Mouse (Mus musculus): ENCODE results near the gene Myo1d. TPM values are rescaled to one million over a fixed set of nuclear protein-coding genes. Genes with fewer than 3 reads are reported as not detected.

Myo1d gene
- polyA plus RNA-seq, 1 experiment from 2014 or later = 10.8 TPM

DNA sequence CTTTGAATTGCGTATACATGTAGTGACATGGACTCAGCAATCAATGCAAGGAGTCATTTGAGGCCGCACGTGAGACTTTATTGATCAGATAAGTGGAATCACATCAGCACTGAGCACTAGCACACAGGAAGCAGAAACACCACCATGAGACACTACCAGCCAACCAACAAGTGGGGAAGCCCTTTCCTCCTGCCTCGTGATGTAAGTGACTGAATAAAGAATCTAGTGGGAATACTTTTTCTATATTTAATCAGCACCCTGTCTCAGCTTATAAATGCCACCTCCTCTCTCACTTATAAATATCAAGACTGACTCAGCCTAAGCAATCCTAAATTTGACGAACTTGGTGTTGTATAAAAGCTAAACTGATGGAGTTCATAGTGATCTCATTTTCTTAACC is 134.7 kb downstream of the Myo1d start:
- Histone ChIP-seq H3K9me3 (replicated peaks; ENCODE audit: control insufficient read depth, low read length) (no peaks in the 10 kb centered on the region), H3K36me3 (ENCODE audit: control insufficient read depth, insufficient read depth, low read length) (no peaks in the 10 kb centered on the region), H3K4me3 (ENCODE audit: low read depth, low read length) (no peak overlapping the region), H3K4me2 (no peak overlapping the region), H3K4me1 (ENCODE audit: control insufficient read depth, insufficient read depth, low read length) (no peaks in the 10 kb centered on the region), H3K9ac (ENCODE audit: low read depth, low read length) (no peak overlapping the region), H3K27me3 (ENCODE audit: control insufficient read depth, insufficient read depth, low read length) (no peaks in the 10 kb centered on the region), H3K27ac (ENCODE audit: low read depth, low read length) (no peak overlapping the region)
- ATAC-seq (replicated peaks; ENCODE audit: insufficient number of reproducible peaks, low FRiP score, low TSS enrichment) = no peak
- WGBS (ENCODE audit: insufficient replicate concordance) = 75% methylated on average over 5 of the region's 5 CpGs

DNA sequence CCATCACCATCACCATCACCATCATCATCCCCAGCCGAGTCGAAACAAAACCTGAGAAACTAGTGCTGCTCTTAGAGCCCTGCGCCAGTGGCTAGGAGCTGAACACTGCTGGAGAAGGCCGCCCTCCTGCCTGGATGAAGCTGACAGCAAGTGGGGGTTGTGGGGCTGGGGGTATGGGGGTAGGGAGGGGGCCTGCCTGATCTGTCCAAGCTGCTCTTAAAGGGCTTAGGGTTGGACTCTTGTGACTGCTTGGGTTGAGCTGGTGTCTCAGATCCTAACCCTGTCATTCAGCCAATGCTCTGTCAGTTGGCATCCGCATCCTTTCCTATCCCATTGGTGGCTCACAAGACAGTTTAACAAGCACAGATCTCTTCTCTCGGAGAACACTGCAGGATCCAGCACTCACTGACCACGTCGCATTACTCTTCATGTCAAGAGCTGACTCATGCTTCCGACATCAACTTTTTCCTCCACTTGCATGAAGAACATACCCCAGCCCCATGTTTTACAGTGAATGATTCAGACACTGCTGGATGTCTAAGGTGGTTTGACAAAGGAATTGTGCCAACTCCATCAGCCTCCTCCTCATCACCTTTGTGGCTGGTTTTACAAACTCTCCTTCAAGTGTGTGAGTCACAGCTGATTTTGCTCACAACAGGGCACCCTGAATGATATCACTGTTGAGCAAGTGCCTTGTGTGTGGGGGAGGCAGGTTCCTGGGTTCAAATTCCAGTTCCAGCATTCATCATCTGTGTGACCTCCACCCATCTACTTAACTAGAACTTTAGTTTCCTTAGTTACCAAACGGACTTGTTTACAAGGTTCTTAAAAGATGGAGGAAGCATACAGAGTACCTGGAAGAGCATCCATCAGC is 150.6 kb downstream of the Myo1d start:
- Histone ChIP-seq H3K4me3 (ENCODE audit: low read depth, low read length) (no peak overlapping the region), H3K4me2 (no peak overlapping the region), H3K9ac (ENCODE audit: low read depth, low read length) (no peak overlapping the region), H3K4me1 (ENCODE audit: control insufficient read depth, insufficient read depth, low read length) (peaks cover 3% of the 10 kb centered on the region; the same call in 1 of the 2 replicates), H3K27ac (ENCODE audit: low read depth, low read length) (no peak overlapping the region), H3K27me3 (ENCODE audit: control insufficient read depth, insufficient read depth, low read length) (no peaks in the 10 kb centered on the region), H3K9me3 (replicated peaks; ENCODE audit: control insufficient read depth, low read length) (no peaks in the 10 kb centered on the region), H3K36me3 (ENCODE audit: control insufficient read depth, insufficient read depth, low read length) (no peaks in the 10 kb centered on the region)
- no peak for ATAC-seq (replicated peaks; ENCODE audit: insufficient number of reproducible peaks, low FRiP score, low TSS enrichment)
- WGBS (ENCODE audit: insufficient replicate concordance) = 87% methylated on average over 10 of the region's 10 CpGs

DNA sequence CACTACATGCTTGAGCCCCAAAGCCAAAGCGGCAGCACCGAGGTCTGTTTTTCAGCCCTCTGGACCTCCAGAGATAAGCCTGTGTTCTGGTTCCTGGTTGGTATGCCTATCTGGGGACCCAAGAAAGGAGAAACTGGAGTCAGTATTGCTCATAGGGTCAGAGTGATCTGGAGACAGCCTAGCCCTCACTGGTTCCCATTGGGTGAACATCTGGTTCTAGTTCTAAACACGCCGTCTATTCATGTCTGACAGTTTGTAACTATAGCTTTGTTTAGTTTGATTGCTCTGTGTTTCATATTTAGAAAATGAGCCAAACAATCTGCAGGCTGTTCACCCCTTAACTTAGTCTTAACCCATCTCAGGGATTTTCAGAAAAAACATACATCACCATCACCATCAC is 151.2 kb downstream of the Myo1d start:
- no peak for ATAC-seq (replicated peaks; ENCODE audit: insufficient number of reproducible peaks, low FRiP score, low TSS enrichment)
- Histone ChIP-seq H3K27ac (ENCODE audit: low read depth, low read length) (no peak overlapping the region), H3K36me3 (ENCODE audit: control insufficient read depth, insufficient read depth, low read length) (no peaks in the 10 kb centered on the region), H3K9me3 (replicated peaks; ENCODE audit: control insufficient read depth, low read length) (no peaks in the 10 kb centered on the region), H3K4me2 (no peak overlapping the region), H3K9ac (ENCODE audit: low read depth, low read length) (no peak overlapping the region), H3K4me3 (ENCODE audit: low read depth, low read length) (no peak overlapping the region), H3K27me3 (ENCODE audit: control insufficient read depth, insufficient read depth, low read length) (no peaks in the 10 kb centered on the region), H3K4me1 (ENCODE audit: control insufficient read depth, insufficient read depth, low read length) (peaks cover 3% of the 10 kb centered on the region; the same call in 1 of the 2 replicates)
- WGBS (ENCODE audit: insufficient replicate concordance) = 76% methylated on average over 4 of the region's 4 CpGs

DNA sequence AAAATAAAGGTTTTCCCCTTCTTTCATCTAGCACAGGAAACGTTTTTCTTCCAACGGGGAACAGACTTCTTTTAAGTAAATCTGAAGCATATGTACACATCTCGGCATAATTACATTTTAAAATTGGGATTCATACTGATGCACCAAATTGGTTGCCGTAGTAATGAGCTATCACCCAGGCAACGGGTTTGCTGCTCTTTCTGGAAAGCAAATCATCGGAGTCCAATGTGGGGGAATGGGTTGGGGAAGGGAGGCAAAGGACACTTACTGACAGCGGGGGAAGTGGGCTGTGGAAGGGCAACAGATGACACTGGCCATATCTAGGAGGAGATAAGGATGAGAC is 156.8 kb downstream of the Myo1d start:
- Histone ChIP-seq H3K9me3 (replicated peaks; ENCODE audit: control insufficient read depth, low read length) (no peaks in the 10 kb centered on the region), H3K27ac (ENCODE audit: low read depth, low read length) (no peak overlapping the region), H3K4me1 (ENCODE audit: control insufficient read depth, insufficient read depth, low read length) (peaks cover 3% of the 10 kb centered on the region; the same call in 1 of the 2 replicates), H3K4me2 (no peak overlapping the region), H3K9ac (ENCODE audit: low read depth, low read length) (no peak overlapping the region), H3K36me3 (ENCODE audit: control insufficient read depth, insufficient read depth, low read length) (no peaks in the 10 kb centered on the region), H3K4me3 (ENCODE audit: low read depth, low read length) (no peak overlapping the region), H3K27me3 (ENCODE audit: control insufficient read depth, insufficient read depth, low read length) (no peaks in the 10 kb centered on the region)
- WGBS (ENCODE audit: insufficient replicate concordance) = 50% methylated on average over 7 of the region's 7 CpGs
- no peak for ATAC-seq (replicated peaks; ENCODE audit: insufficient number of reproducible peaks, low FRiP score, low TSS enrichment)

DNA sequence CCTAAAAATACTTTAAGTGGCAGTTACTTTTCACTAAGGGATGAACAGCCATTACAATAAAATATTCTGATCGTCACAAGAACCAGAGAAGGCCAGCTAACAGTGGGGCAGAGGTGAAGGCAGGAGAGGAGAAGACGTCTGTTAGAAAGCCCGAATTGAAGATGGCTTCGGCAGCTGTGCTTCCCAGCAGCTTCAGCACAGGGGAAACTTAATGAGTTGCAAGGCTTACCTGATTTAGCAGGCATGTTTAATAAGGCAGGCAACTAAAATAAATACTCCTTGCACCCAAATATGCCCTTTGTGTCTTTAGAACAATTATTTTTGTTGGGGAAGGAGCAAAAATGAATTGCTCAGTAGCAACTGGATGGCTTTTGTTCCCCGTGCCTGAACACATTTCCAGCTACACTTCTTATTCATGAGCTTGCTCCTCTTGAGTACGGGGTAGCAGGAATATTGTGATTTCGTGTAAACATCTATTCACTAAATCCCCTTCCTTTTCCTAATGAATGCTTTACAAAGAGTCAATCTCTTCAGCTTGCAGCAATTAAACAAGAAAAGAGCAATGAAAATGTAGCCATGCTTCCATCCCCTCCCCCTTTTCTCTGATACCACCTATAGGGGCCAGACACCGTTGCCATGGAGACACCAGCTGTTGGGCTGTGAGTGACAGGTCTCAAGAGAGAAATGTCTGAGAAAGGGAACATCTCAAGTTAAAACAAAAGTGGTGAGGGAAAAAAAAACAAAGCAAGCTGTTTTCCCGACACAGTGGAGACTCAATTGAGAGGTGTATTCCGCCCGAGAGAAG is 157.4 kb downstream of the Myo1d start:
- Histone ChIP-seq H3K27me3 (ENCODE audit: control insufficient read depth, insufficient read depth, low read length) (no peaks in the 10 kb centered on the region), H3K4me2 (no peak overlapping the region), H3K36me3 (ENCODE audit: control insufficient read depth, insufficient read depth, low read length) (no peaks in the 10 kb centered on the region), H3K9ac (ENCODE audit: low read depth, low read length) (no peak overlapping the region), H3K4me1 (ENCODE audit: control insufficient read depth, insufficient read depth, low read length) (no peaks in the 10 kb centered on the region), H3K9me3 (replicated peaks; ENCODE audit: control insufficient read depth, low read length) (no peaks in the 10 kb centered on the region), H3K4me3 (ENCODE audit: low read depth, low read length) (no peak overlapping the region), H3K27ac (ENCODE audit: low read depth, low read length) (no peak overlapping the region)
- 35% methylated on average over 11 of the region's 11 CpGs for WGBS (ENCODE audit: insufficient replicate concordance)
- ATAC-seq (replicated peaks; ENCODE audit: insufficient number of reproducible peaks, low FRiP score, low TSS enrichment) = no peak

DNA sequence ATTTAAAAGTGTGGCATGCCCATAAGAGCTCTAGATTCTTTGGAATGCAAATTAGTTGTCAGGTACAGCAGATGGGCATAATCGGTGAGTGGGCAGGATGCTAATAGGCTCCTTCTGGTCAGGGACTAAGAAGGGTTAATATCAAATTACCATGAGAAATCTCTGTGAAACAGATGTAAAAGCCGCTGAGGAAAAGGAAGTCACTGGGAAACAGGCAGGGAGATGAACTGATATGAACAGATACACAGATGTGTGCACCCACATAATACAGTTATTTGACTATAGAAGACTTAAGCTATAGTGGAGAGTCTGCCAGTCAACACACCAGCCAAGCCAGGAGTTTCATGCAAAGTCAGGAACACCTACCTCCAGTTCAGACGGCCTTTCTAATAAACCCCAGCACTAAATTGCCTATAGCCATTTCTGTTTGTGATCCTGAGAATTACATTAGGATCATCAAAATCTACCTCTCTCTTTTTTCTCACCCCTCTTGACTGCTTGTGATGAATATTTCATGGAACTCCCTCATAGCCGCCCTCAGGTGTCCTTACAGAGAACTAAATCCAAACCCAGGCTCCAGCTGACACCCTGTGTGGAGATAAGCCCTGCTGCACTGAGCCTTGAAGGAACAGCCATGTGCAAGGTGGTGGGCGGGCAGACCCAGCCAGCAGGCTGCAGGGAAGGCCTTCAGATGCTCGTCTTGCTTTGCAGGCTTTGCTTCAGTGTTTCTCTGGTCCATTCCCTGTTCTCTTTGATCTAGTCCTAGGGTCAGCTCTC is 164.7 kb downstream of the Myo1d start:
- no peak overlapping the region for H3K9ac ChIP-seq (ENCODE audit: low read depth, low read length)
- no peak for ATAC-seq (replicated peaks; ENCODE audit: insufficient number of reproducible peaks, low FRiP score, low TSS enrichment)
- WGBS (ENCODE audit: insufficient replicate concordance) = 48% methylated on average over 6 of the region's 6 CpGs
- no peak overlapping the region for H3K4me3 ChIP-seq (ENCODE audit: low read depth, low read length)
- no peak overlapping the region for H3K4me2 ChIP-seq
- H3K27me3 ChIP-seq (ENCODE audit: control insufficient read depth, insufficient read depth, low read length) = no peaks in the 10 kb centered on the region
- no peaks in the 10 kb centered on the region for H3K36me3 ChIP-seq (ENCODE audit: control insufficient read depth, insufficient read depth, low read length)
- H3K9me3 ChIP-seq (replicated peaks; ENCODE audit: control insufficient read depth, low read length) = no peaks in the 10 kb centered on the region
- no peaks in the 10 kb centered on the region for H3K4me1 ChIP-seq (ENCODE audit: control insufficient read depth, insufficient read depth, low read length)
- no peak overlapping the region for H3K27ac ChIP-seq (ENCODE audit: low read depth, low read length)

DNA sequence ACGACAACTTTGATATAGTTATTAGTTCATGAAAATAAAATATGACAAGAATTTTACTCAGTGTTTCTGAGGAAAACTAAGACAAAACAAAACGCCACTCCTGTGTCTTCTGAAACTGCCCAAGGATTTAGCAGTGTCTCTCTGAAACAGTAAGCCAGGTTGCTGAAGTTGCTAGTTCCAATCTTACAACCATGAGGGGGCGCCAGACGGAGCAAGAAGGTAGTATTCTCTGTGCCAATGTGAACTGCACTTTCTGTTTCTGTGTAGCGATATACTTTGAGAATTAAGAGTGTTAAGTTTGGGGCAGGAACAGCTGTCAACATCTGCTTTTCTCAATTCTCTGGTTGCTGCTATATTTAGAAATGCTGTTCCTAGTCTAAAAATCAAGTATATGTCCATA is 165.4 kb downstream of the Myo1d start:
- WGBS (ENCODE audit: insufficient replicate concordance) = 39% methylated on average over 5 of the region's 5 CpGs
- no peaks in the 10 kb centered on the region for H3K36me3 ChIP-seq (ENCODE audit: control insufficient read depth, insufficient read depth, low read length)
- H3K4me1 ChIP-seq (ENCODE audit: control insufficient read depth, insufficient read depth, low read length) = no peaks in the 10 kb centered on the region
- no peak overlapping the region for H3K27ac ChIP-seq (ENCODE audit: low read depth, low read length)
- no peak overlapping the region for H3K9ac ChIP-seq (ENCODE audit: low read depth, low read length)
- H3K4me3 ChIP-seq (ENCODE audit: low read depth, low read length) = no peak overlapping the region
- H3K27me3 ChIP-seq (ENCODE audit: control insufficient read depth, insufficient read depth, low read length) = no peaks in the 10 kb centered on the region
- H3K9me3 ChIP-seq (replicated peaks; ENCODE audit: control insufficient read depth, low read length) = no peaks in the 10 kb centered on the region
- H3K4me2 ChIP-seq = no peak overlapping the region
- ATAC-seq (replicated peaks; ENCODE audit: insufficient number of reproducible peaks, low FRiP score, low TSS enrichment) = no peak

DNA sequence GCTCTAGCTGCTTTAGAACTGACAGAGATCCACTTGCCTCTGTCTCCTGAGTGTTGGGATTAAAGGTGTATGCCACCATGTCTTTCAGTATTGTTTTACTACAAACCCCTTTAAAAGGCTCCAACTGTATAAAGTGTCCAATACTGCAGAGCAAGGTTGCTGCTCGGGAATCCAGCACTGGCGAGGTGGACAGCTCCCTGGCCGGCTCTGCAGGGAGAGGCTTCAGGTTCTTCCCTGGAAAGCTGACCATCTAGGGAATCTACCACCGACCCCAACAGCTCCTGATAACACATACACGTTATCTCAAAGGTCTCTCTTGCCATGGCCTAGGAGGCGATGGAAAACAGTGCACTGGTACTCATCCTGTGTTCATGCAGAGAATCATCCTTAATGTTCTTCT is 166.3 kb downstream of the Myo1d start:
- Histone ChIP-seq H3K4me1 (ENCODE audit: control insufficient read depth, insufficient read depth, low read length) (no peaks in the 10 kb centered on the region), H3K9me3 (replicated peaks; ENCODE audit: control insufficient read depth, low read length) (no peaks in the 10 kb centered on the region), H3K4me2 (no peak overlapping the region), H3K27ac (ENCODE audit: low read depth, low read length) (no peak overlapping the region), H3K9ac (ENCODE audit: low read depth, low read length) (no peak overlapping the region), H3K4me3 (ENCODE audit: low read depth, low read length) (no peak overlapping the region), H3K27me3 (ENCODE audit: control insufficient read depth, insufficient read depth, low read length) (no peaks in the 10 kb centered on the region), H3K36me3 (ENCODE audit: control insufficient read depth, insufficient read depth, low read length) (no peaks in the 10 kb centered on the region)
- ATAC-seq (replicated peaks; ENCODE audit: insufficient number of reproducible peaks, low FRiP score, low TSS enrichment) = no peak
- WGBS (ENCODE audit: insufficient replicate concordance) = 3% methylated on average over 6 of the region's 6 CpGs

Data from heart, embryonic 11.5 days (tissue).